Mouse (Mus musculus) olfactory bulb, adult 2 months (tissue): Measurements from ENCODE around the gene Tomm40.

Experiments used
- CTCF ChIP-seq: fragments of 200-500 bp; IDR thresholded peaks from 2 replicates; pipeline ENCODE4 v1.5.1; 2012; ENCODE audit warnings: low read depth, mild to moderate bottlenecking, low read length, moderate library complexity; ENCODE audit not compliant: insufficient read depth
- POLR2A ChIP-seq: fragments of 200-500 bp; IDR thresholded peaks from 2 replicates; pipeline ENCODE4 v1.6.1; 2012; ENCODE audit warnings: mild to moderate bottlenecking, low read depth, low read length, moderate library complexity; ENCODE audit not compliant: insufficient read depth

- TF ChIP-seq CTCF (no peak), POLR2A (no peak)
Observed at GRCm38 (mm10) chr7:19719200-19719599, 4.0 kb upstream of the Tomm40 start.
